Mouse (Mus musculus) heart, postnatal 0 days (tissue): Measurements from ENCODE around the gene Plppr4. TPM values are rescaled to one million over a fixed set of nuclear protein-coding genes. Genes with fewer than 3 reads are reported as not detected.

Source experiments
- ATAC-seq: fragments of 200-750 bp; cut with Nextera tagmentation; 2 replicates; pipeline ENCODE4 v1.8.0; 2017; ENCODE audit warnings: low read depth, moderate number of reproducible peaks, moderate library complexity; ENCODE audit not compliant: insufficient read depth
- DNase-seq: peaks from one replicate; pipeline ENCODE4 v3.0.0-alpha.2; 2016; ENCODE audit warnings: low spot score
- H3K27ac ChIP-seq: fragments of 300-500 bp; sonication (generic); 2 replicates; pipeline ENCODE4 v1.5.1; 2014; ENCODE audit warnings: low read depth, mild to moderate bottlenecking
- H3K27me3 ChIP-seq: fragments of 300-500 bp; sonication (generic); 2 replicates; pipeline ENCODE4 v1.6.1; 2014; ENCODE audit warnings: low read length, mixed read lengths; ENCODE audit not compliant: control insufficient read depth, insufficient read depth
- H3K36me3 ChIP-seq: fragments of 300-500 bp; sonication (generic); replicated peaks from 2 replicates; pipeline ENCODE4 v1.6.1; 2014; ENCODE audit warnings: low read length, mixed read lengths; ENCODE audit not compliant: control insufficient read depth, insufficient read depth
- H3K4me1 ChIP-seq: fragments of 300-500 bp; sonication (generic); 2 replicates; pipeline ENCODE4 v1.6.1; 2014; ENCODE audit warnings: antibody characterized with exemption; ENCODE audit not compliant: control insufficient read depth, insufficient read depth
- H3K4me2 ChIP-seq: fragments of 300-500 bp; sonication (generic); 2 replicates; pipeline ENCODE4 v1.6.1; 2014; ENCODE audit warnings: low read depth, mild to moderate bottlenecking, low read length, moderate library complexity
- H3K4me3 ChIP-seq: fragments of 300-500 bp; sonication (generic); 2 replicates; pipeline ENCODE4 v1.5.1; 2014; ENCODE audit warnings: low read depth, low read length
- H3K9ac ChIP-seq: fragments of 300-500 bp; sonication (generic); replicated peaks from 2 replicates; pipeline ENCODE4 v1.6.1; 2014; ENCODE audit warnings: low read depth, low read length, mixed read lengths
- H3K9me3 ChIP-seq: fragments of 300-500 bp; sonication (generic); replicated peaks from 2 replicates; pipeline ENCODE4 v1.6.1; 2016; ENCODE audit warnings: low read length; ENCODE audit not compliant: control insufficient read depth
- CTCF ChIP-seq: IDR thresholded peaks from 2 replicates; pipeline ENCODE4 v1.5.1; 2016; ENCODE audit warnings: antibody characterized with exemption, control low read depth, low read depth
- EP300 ChIP-seq: IDR thresholded peaks from 2 replicates; pipeline ENCODE4 v1.6.1; 2016; ENCODE audit warnings: antibody characterized with exemption, low read depth
- WGBS: fragments of 180-500 bp; shearing (Covaris S2); extraction: QIAGEN DNeasy Blood & Tissue Kit; methylation state at CpG from one replicate; pipeline ENCODE4 v1.1.7; 2014; 5-methylcytosine and 5-hydroxymethylcytosine counted together
- microRNA-seq: library from miRNA; unstranded; fragments of <30 nt; microRNA quantifications from one replicate; pipeline ENCODE4, GENCODE M21; 2016
- polyA plus RNA-seq: library from polyadenylated mRNA; unstranded; fragments of >200 nt; fragmentation: Nextera tagmentation; extraction: Ambion mirVana; gene quantifications from 2 replicates; pipeline ENCODE4 v1.2.1, GENCODE M21; 2015
- total RNA-seq: library from RNA; depleted of rRNA; stranded (reverse); fragments of >200 nt; gene quantifications from 2 replicates; pipeline ENCODE4 v1.2.3, GENCODE M21; 2014; ENCODE audit warnings: low replicate concordance; rRNA removed

Plppr4 gene
- total and polyA plus RNA-seq, 2 experiments from 2014 or later = 0.23 to 0.36 TPM

DNA sequence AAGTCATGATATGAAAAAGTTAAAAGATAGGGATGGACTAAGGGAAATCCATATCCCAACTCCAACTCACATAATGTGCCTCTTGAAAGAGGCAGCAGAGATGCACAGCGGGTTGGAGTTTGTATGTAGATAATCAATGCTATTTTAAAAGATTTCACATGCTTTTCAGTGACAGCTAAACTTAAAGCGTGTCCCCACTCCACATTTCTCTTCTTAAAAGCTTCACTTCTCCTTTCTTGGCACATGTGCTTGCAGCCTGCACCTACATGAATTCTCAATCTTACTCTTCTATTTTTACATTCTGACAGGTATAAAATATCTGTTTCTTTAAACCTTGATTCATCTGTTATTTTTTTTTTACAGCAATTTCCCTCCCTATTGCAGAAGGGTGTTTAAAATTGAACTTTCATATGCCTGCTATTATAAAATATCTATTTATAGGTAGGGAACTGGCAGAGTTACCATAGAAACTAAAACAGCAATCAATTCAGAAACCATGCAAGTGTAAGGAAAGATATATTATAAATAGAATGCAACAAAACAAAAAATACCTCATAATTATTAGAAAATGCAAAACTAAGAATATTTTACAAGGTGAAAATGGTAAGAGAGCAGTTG is 66.3 kb downstream of the Plppr4 start:
- Histone ChIP-seq H3K9me3 (no peaks in the 10 kb centered on the region), H3K4me2 (no peak overlapping the region), H3K4me1 (no peaks in the 10 kb centered on the region), H3K27me3 (no peaks in the 10 kb centered on the region), H3K4me3 (no peak overlapping the region), H3K9ac (no peak overlapping the region), H3K27ac (no peak overlapping the region), H3K36me3 (no peaks in the 10 kb centered on the region)
- TF ChIP-seq CTCF (no peak), EP300 (no peak)
- 65% methylated on average over 2 of the region's 2 CpGs for WGBS
- ATAC-seq (no peak), DNase-seq (no peak)

Small RNA genes lying within 50 kb of the gene (microRNA-seq; reads per million reads assigned to microRNA genes)
- gene Gm22408 = not detected

Other genes with a start within 250 kb of the Plppr4 start
- 1.1 and 2.8 TPM in 2 replicates for gene Plppr5, start 214.0 kb upstream of the Plppr4 start, total RNA-seq
- gene Plppr5, start 214.0 kb upstream of the Plppr4 start, polyA plus RNA-seq = 2.0 and 2.1 TPM in 2 replicates